Mouse (Mus musculus) midbrain, postnatal 0 days (tissue): ENCODE results near the gene Pter. TPM values are rescaled to one million over a fixed set of nuclear protein-coding genes. Genes with fewer than 3 reads are reported as not detected.

Source experiments
- ATAC-seq: fragments of 200-750 bp; cut with Nextera tagmentation; 2 replicates; pipeline ENCODE4 v1.8.0; 2017; ENCODE audit warnings: moderate number of reproducible peaks, mild to moderate bottlenecking, moderate TSS enrichment, moderate library complexity; ENCODE audit not compliant: low FRiP score
- DNase-seq: peaks from one replicate; pipeline ENCODE4 v3.0.0-alpha.2; 2015; ENCODE audit warnings: low spot score
- H3K27ac ChIP-seq: fragments of 300-500 bp; sonication (generic); 2 replicates; pipeline ENCODE4 v1.5.1; 2014; ENCODE audit warnings: low read depth, mild to moderate bottlenecking, low read length, mixed read lengths
- H3K27me3 ChIP-seq: fragments of 300-500 bp; sonication (generic); 2 replicates; pipeline ENCODE4 v1.6.1; 2014; ENCODE audit warnings: low read length, control low read depth, mixed read lengths; ENCODE audit not compliant: insufficient read depth
- H3K36me3 ChIP-seq: fragments of 300-500 bp; sonication (generic); 2 replicates; pipeline ENCODE4 v1.6.1; 2014; ENCODE audit warnings: low read length, control low read depth, mixed read lengths; ENCODE audit not compliant: insufficient read depth
- H3K4me1 ChIP-seq: fragments of 300-500 bp; sonication (generic); 2 replicates; pipeline ENCODE4 v1.6.1; 2014; ENCODE audit warnings: mild to moderate bottlenecking, control low read depth, antibody characterized with exemption, low read length, mixed read lengths; ENCODE audit not compliant: insufficient read depth
- H3K4me2 ChIP-seq: fragments of 300-500 bp; sonication (generic); 2 replicates; pipeline ENCODE4 v1.6.1; 2014; ENCODE audit warnings: low read depth, mild to moderate bottlenecking, low read length, mixed read lengths; ENCODE audit not compliant: poor library complexity, severe bottlenecking
- H3K4me3 ChIP-seq: fragments of 300-500 bp; sonication (generic); 2 replicates; pipeline ENCODE4 v1.5.1; 2014; ENCODE audit warnings: low read depth, mild to moderate bottlenecking, low read length, moderate library complexity
- H3K9ac ChIP-seq: fragments of 300-500 bp; sonication (generic); replicated peaks from 2 replicates; pipeline ENCODE4 v1.6.1; 2014; ENCODE audit warnings: mild to moderate bottlenecking, low read length, moderate library complexity, mixed read lengths; ENCODE audit not compliant: poor library complexity, severe bottlenecking
- H3K9me3 ChIP-seq: fragments of 300-500 bp; sonication (generic); 2 replicates; pipeline ENCODE4 v1.6.1; 2016; ENCODE audit warnings: low read length, control low read depth
- CTCF ChIP-seq: IDR thresholded peaks from 2 replicates; pipeline ENCODE4 v1.5.1; 2016; ENCODE audit warnings: antibody characterized with exemption, mild to moderate bottlenecking
- WGBS: fragments of 180-500 bp; shearing (Covaris S2); extraction: QIAGEN DNeasy Blood & Tissue Kit; methylation state at CpG from one replicate; pipeline ENCODE4 v1.1.7; 2014; 5-methylcytosine and 5-hydroxymethylcytosine counted together
- polyA plus RNA-seq: library from polyadenylated mRNA; unstranded; fragments of >200 nt; fragmentation: Nextera tagmentation; extraction: Ambion mirVana; gene quantifications from 2 replicates; pipeline ENCODE4 v1.2.1, GENCODE M21; 2015
- total RNA-seq: library from RNA; depleted of rRNA; stranded (reverse); fragments of >200 nt; gene quantifications from 2 replicates; pipeline ENCODE4 v1.2.3, GENCODE M21; 2014

The Pter gene
- total and polyA plus RNA-seq, 2 experiments from 2014 or later = 3.9 to 6.1 TPM

- no peak for DNase-seq
- H3K4me3 ChIP-seq = no peak overlapping the region
- H3K27me3 ChIP-seq = no peaks in the 10 kb centered on the region
- H3K9ac ChIP-seq = no peak overlapping the region
- TF ChIP-seq CTCF = no peak
- no peak overlapping the region for H3K27ac ChIP-seq
- WGBS = 77% methylated on average over 4 of the region's 4 CpGs
- H3K4me2 ChIP-seq = no peak overlapping the region
- H3K4me1 ChIP-seq = no peaks in the 10 kb centered on the region
- H3K36me3 ChIP-seq = no peaks in the 10 kb centered on the region
- no peak for ATAC-seq
- no peaks in the 10 kb centered on the region for H3K9me3 ChIP-seq
Observed at GRCm38 (mm10) chr2:12984901-12985732, 61.3 kb downstream of the Pter start.

GRCm38 (mm10) chr2:13000026-13000425 is 76.2 kb downstream of the Pter start:
- DNase-seq (no peak), ATAC-seq (no peak)
- H3K4me1 ChIP-seq = no peaks in the 10 kb centered on the region
- 67% methylated on average over 2 of the region's 2 CpGs for WGBS
- H3K4me3 ChIP-seq = no peak overlapping the region
- H3K4me2 ChIP-seq = no peak overlapping the region
- H3K27ac ChIP-seq = no peak overlapping the region
- H3K9me3 ChIP-seq = no peaks in the 10 kb centered on the region
- H3K36me3 ChIP-seq = no peaks in the 10 kb centered on the region
- TF ChIP-seq CTCF = no peak
- no peaks in the 10 kb centered on the region for H3K27me3 ChIP-seq
- no peak overlapping the region for H3K9ac ChIP-seq

- 79% methylated on average over 1 of the region's 1 CpGs for WGBS
- H3K4me3 ChIP-seq = no peak overlapping the region; the same call in 1 of the 2 replicates
- no peaks in the 10 kb centered on the region for H3K9me3 ChIP-seq
- no peaks in the 10 kb centered on the region for H3K4me1 ChIP-seq
- peaks cover 34% of the 10 kb centered on the region for H3K27me3 ChIP-seq
- H3K27ac ChIP-seq = no peak overlapping the region
- no peak for ATAC-seq
- no peak overlapping the region for H3K4me2 ChIP-seq
- TF ChIP-seq CTCF = peak; percentile 43
- no peak for DNase-seq
- H3K9ac ChIP-seq = no peak overlapping the region
- H3K36me3 ChIP-seq = no peaks in the 10 kb centered on the region
Observed at GRCm38 (mm10) chr2:13008433-13008832, 84.6 kb downstream of the Pter start.

DNA sequence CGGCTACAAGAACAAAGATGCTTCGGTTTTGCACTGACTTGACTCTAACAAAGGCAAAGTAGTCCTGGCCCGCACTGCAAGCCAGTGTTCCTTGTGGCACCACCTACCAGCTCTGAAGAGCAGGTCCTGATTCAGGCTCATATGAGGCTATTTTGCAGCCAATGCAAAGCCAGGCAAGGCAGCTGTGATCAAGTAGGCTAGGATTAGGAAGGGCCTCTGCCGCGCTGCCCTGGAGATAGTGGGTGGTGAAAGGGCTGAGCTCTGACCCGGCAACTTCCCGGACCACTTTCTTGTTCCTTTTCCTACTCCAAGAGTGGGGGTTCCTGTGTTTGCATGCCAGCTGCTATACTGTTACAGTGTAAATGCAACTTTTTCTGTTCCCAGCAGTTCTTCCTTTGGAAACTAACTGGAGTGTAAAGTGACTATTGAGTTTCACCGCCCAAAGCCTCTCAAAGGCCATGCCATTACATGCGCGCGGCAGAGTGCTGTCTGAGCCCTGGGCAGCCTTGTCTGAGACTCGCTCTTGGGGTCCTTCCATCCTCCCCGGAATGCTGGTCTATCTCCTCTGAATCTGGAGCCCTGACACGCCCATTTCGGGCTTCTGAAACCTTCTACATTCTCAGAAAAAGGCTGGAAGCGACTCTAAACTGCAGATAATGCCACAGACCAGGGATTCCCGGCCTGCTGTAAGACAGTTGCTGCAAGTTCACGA is 85.6 kb downstream of the Pter start:
- WGBS = 14% methylated on average over 18 of the region's 18 CpGs
- Histone ChIP-seq H3K4me2 (peak overlapping the region; percentile 100), H3K4me3 (peak overlapping the region; percentile 53), H3K4me1 (no peaks in the 10 kb centered on the region), H3K9me3 (no peaks in the 10 kb centered on the region), H3K36me3 (no peaks in the 10 kb centered on the region), H3K27me3 (peaks cover 34% of the 10 kb centered on the region), H3K27ac (no peak overlapping the region), H3K9ac (peak overlapping the region; percentile 51; the same call in 1 of the 2 replicates)
- DNase-seq (peak; percentile 17), ATAC-seq (no peak)
- no peak for TF ChIP-seq CTCF

DNA sequence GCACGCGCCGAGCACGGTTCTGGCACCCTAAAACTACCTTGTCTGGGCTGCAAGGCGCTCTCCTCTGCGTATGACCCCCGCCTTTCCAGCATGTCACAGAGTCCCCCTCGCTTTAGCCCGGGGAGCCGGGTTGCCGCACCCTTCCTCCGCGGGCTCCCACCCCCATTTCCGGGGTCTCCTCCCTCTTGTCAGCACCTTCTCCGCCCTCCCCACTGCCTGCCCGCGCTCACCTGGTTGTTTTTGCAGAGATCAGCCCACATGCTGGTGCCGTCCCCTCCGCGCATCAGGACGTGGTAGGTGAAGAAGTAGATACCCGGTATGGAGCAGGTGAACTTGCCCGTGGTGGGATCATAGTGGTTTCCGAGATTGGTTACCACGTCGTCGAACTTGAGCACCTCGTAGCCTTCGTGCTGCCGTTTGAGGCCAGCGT is 86.2 kb downstream of the Pter start:
- H3K9ac ChIP-seq = peak overlapping the region; percentile 51
- H3K27me3 ChIP-seq = peaks cover 34% of the 10 kb centered on the region
- peak overlapping the region; percentile 53 for H3K4me3 ChIP-seq
- H3K9me3 ChIP-seq = no peaks in the 10 kb centered on the region
- no peak for TF ChIP-seq CTCF
- H3K4me2 ChIP-seq = peak overlapping the region; percentile 100
- no peaks in the 10 kb centered on the region for H3K4me1 ChIP-seq
- DNase-seq (no peak), ATAC-seq (peak; percentile 44)
- WGBS = 3% methylated on average over 30 of the region's 31 CpGs
- H3K36me3 ChIP-seq = no peaks in the 10 kb centered on the region
- H3K27ac ChIP-seq = no peak overlapping the region
